In genomic region chr8:122712411-122713156, GRCm38 (mm10) we compare ENCODE assay signal across 13 mouse cellular contexts. TPM values are rescaled to one million over a fixed set of nuclear protein-coding genes. Genes with fewer than 3 reads are reported as not detected.
DNase-seq lines count a peak whose midpoint lies in the region; ATAC-seq lines count a peak whose summit lies in the region.
"Had no signal": no experiment of that assay in that cellular context is flagged by ENCODE, and none has a peak within 500 bp of the region (broad histone marks: within the 10 kb centered on the region; RNA-seq: fewer than 3 reads in every experiment).

No protein-coding gene starts in this region.

- H3K9ac ChIP-seq in heart, embryonic 15.5 days: no peak overlapping the region
- H3K9ac ChIP-seq: embryonic facial prominence, embryonic 15.5 days; hindbrain, embryonic 15.5 days; midbrain, embryonic 15.5 days had no signal

- peaks cover 20% of the 10 kb centered on the region for H3K27me3 ChIP-seq in heart, embryonic 15.5 days
- H3K27me3 ChIP-seq: hindbrain, embryonic 15.5 days; midbrain, embryonic 15.5 days had no signal

- H3K4me1 ChIP-seq in heart, embryonic 15.5 days (replicated peaks): peaks cover 6% of the 10 kb centered on the region

- H3K4me2 ChIP-seq in heart, embryonic 15.5 days: no peak overlapping the region
- H3K4me2 ChIP-seq: embryonic facial prominence, embryonic 15.5 days; hindbrain, embryonic 15.5 days; midbrain, embryonic 15.5 days had no signal

- ATAC-seq in heart, embryonic 15.5 days (replicated peaks; ENCODE audit: insufficient number of reproducible peaks, insufficient read depth, low FRiP score, low read depth): no peak
- peak; percentile 25 for ATAC-seq in megakaryocyte progenitor cell, adult 5-6 weeks (replicated peaks; ENCODE audit: poor library complexity)
- ATAC-seq: midbrain, embryonic 15.5 days had no signal

- peak overlapping the region; percentile 57 for H3K27ac ChIP-seq in heart, embryonic 15.5 days
- H3K27ac ChIP-seq: embryonic facial prominence, embryonic 15.5 days; midbrain, embryonic 15.5 days; stomach, postnatal 0 days had no signal

- no peak for DNase-seq in heart, adult 18-20 months
- peak; percentile 30 for DNase-seq in retina, adult 2 months (ENCODE audit: low read depth, low spot score)
- no peak for DNase-seq in retina, postnatal 1 day
- no peak for DNase-seq in spleen, postnatal 10 days (ENCODE audit: low spot score in 2 of 2)
- no peak for DNase-seq in urinary bladder, postnatal 14 days (ENCODE audit: low spot score)
- DNase-seq: cerebellum, postnatal 25 days; right cerebral cortex, postnatal 4 days had no signal

- H3K36me3 ChIP-seq in heart, embryonic 15.5 days: no peaks in the 10 kb centered on the region
- H3K36me3 ChIP-seq: embryonic facial prominence, embryonic 15.5 days; hindbrain, embryonic 15.5 days; midbrain, embryonic 15.5 days had no signal

- H3K9me3 ChIP-seq in heart, embryonic 15.5 days (replicated peaks): no peaks in the 10 kb centered on the region
- H3K9me3 ChIP-seq: embryonic facial prominence, embryonic 15.5 days; hindbrain, embryonic 15.5 days; midbrain, embryonic 15.5 days had no signal

- H3K4me3 ChIP-seq in heart, embryonic 15.5 days: no peak overlapping the region
- H3K4me3 ChIP-seq: embryonic facial prominence, embryonic 15.5 days; hindbrain, embryonic 15.5 days; midbrain, embryonic 15.5 days had no signal

- 70% methylated on average over 12 of the region's 12 CpGs for WGBS in heart, embryonic 15.5 days

RNA-seq across cellular contexts. Expression of gene Cbfa2t3, which starts 13.7 kb away (rescaled TPM):
- 4.2 and 5.9 TPM in 2 replicates for polyA plus RNA-seq in heart, embryonic 15.5 days (2015; fragmentation: Nextera tagmentation; extraction: Ambion mirVana)
- total RNA-seq in heart, adult 18-20 months (2021): 10 to 100 TPM; 18.7 to 20.4 TPM
- 19.6 and 20.7 TPM in 2 replicates for total RNA-seq in megakaryocyte progenitor cell, adult 5-6 weeks (2015)
- 11.8 and 12.3 TPM in 2 replicates for total RNA-seq in megakaryocyte progenitor cell, adult 5-6 weeks (2017)
